Mouse (Mus musculus) WW6 (cell line): ENCODE results near the gene Actb.

Experiments
- DNase-seq: peaks from one replicate; pipeline ENCODE4 v3.0.0-alpha.2; 2013; ENCODE audit warnings: low read depth, low spot score

Gene Actb

DNA sequence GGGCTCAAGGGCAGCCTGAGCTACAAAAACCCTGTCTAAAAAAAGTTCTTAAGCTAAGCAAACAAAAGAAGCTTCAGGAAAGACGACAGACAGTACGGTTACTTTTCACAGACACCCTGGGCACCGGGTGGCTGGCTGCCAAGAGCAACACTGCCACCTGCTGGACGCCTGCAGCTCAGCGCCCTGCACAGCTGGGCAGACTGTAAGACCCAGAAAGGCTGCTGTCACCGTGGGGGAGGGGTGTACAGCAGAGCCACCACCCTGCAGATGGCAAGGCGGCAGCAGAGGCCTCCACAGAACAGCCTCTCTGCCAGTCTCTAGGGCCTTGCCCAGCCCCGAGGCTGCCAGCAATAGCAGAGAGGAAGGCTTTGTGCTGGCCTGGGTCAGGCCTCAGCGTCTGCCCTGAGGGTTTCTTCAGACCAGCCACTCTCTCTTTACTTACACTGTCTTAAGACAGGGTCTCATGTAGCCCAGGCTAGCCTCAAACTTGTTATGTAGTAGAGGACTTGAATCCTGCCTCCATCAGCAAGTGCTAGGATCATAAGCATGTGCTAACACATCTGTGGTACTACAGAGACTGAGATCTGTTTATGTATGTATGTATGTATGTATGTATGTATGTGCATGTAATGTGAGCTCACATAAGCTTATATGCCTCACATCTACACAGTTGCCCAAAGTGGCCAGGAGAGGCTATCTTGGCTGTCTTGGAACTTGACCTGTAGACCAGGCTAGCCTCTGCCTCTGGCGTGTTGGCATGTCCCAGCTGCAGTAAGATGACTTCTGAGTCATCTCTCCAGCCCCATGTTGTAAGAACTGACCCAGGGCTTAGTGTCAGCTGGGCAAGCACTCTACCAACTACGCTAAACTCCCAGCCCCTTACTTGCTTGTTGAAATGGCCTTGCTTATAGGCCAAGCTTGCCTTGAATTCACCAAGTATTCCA is 28.9 kb downstream of the Actb start:
- DNase-seq = no peak

DNA sequence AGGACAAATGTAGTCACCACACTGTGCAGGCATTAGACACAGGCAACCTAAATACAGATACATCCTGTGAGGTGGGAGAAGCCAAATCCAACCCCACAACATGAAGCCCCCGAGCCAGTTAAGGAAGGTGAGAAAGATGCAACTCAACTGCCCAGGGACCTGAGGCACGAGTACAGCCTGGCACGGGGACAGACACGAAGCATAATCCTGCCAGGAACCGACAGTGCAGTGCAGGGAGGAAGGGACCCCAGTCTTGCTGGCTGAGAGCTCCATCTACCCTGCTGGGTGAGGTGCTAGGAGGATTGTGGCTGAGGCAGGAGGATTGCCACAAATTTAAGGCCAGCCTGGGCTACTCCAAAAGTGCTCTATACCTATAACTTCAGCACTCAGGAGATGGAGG is 29.7 kb downstream of the Actb start:
- no peak for DNase-seq

DNA sequence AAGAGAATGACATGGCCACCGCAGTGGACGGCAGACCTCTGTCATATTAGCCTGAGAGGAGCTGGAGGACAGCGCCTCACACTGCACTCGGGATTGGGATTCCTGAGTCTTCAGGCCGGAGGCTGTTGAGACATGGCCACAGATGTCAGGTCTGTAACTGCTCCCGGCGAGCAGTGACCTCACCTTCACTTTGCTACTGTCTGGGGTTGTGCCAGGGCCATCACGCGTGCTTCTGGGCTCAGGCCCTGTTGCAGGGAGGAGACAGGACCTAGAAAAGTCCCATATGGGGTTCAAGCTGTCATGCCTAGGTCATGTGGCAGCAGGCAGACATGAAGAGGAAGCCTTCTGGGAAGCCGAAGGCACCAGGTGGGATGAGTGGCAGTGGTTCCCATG is 31.0 kb downstream of the Actb start:
- no peak for DNase-seq

DNA sequence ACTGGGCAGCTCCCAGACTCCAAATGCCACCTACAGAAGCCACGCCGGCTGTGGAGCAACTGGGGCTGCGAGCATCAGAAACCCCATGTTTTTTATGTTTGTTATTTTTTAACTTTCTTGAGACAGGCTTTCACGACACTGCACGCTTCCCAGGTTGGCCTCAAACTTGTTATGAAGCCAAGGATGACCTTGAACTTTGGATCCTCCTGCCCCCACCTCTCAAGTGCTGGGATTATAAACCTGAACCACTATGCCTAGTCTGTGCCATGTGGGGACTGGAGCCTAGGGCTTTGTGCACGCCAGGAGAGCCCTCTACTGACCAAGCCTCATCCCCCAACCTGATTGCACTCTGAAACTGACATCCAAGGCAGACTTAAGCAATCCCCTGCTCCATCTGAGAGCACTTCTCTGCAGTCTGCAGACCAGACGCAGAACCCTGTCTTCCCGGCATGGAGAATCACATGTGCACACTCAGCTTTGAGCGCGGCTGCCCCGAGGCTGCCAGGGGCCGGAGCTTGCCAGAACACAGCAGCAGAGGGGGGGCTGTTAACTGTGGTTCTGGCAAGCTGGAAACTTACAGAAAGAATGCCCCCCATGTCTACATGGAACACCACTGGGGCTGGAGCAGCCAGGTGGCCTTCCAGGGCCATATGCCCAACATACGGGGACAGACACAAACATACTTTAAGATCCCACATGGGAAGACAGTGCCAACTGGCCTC is 31.6 kb downstream of the Actb start:
- DNase-seq = no peak

DNA sequence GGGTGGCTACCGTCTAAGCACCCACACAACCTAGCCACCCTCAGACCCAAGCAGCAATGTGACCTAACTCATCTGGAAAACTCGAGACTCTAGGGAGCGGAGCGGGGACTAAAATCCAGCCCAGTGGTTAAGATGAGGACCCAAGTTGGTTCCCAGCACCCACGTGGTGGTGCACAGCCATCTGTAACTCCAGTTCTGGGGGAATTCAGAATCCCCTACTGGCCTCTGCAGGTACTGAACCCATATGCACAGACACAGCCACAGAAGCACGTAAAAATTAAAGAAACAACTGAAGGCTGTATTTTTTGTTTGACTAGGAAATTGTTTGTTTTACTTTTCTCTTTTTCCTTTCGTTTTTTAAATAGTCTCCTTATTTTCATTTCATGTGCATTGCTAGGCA is 32.8 kb downstream of the Actb start:
- DNase-seq = no peak

DNA sequence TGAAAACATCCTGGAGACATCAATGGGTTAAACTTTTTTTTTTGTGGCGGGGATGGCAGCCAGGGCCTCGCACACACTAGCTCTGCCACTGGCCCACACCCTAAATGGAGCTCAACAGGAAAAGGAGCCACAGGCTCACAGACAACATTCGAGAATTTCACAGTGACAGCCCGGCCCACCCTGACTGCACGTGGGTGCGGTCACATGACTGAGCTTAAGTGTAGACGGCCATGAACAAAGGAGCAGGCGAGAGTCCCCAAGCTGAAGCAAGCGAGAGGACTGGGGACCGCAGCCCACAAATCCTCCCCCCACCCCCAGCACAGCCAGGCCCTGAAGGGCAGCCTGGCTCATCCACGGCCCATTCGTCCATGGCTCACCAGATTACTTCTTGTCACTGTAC is 34.8 kb downstream of the Actb start:
- no peak for DNase-seq

DNA sequence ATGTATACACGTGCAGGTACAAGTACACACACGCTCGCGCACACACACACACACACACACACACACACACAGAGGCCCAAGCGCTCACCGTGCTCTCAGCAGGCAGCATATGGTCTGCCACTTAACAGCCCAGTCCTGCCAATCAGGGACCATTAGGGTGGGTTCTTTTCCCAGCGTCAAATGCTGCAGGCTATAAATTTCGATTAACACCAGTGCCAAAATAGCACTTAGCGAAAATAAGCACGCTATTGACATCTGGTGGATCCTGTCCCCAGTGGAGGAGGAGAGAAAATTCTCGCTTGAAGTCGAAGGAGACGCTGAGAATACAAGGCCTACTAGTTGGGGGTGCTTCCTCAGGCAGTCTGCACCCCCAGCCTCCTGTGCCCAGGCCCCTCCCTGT is 37.1 kb downstream of the Actb start:
- DNase-seq = no peak

DNA sequence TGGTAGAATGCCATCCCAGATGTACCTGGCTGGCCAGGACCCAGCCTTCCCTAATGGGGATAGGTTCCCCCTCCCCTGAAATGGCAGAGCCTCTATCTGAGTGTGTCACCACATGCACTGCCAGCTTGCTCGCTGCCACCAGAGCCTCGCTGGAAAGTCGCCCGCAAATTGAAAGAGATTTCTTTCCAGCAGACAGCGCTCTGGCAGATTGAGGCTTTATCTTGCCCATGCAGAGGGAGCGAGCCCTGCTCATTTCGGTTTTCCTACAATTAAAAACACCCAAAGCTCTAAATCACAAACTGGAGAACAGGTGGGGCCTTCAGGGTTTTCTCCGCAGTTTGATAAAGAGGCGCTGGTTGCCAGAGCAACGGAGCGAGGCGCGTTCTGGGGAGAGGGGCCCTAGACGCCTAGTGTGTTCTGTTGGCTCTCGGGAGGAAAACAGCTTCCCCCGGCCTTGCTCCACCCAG is 48.8 kb downstream of the Actb start:
- DNase-seq = no peak

DNA sequence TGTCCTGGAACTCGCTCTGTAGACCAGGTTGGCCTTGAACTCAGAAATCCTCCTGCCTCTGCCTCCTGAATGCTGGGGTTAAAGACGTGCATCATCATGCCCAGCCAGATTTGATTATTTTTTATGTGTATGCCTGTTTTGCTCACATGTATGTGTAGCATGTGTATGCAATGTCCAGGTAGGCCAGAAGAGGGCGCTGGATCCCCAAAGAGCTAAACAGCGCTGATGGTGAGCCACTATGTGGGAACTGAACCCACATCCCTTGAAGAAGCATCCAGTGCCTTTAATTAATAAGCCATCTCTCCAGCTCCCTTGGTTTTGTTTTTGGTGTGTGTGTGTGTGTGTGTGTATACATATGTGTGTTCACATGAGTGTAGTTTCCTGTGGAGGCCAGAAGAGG is 50.1 kb downstream of the Actb start:
- DNase-seq = no peak

DNA sequence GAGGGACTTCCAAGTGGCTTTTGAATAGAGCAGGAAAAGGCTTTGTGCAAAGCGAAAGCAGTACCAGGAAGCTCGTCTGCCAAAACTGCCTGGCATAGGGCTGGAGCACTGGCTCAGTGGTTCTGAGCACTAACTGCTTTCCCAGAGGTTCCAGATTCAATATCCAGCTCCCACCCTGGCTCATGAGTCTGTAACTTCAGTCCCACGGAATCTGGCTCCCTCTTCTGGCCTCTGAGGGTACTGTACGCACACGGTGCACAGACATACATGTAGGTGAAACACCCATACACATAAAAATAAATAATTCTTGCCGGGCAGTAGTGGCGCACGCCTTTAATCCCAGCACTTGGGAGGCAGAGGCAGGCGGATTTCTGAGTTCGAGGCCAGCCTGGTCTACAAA is 51.7 kb downstream of the Actb start:
- DNase-seq = peak; percentile 73

DNA sequence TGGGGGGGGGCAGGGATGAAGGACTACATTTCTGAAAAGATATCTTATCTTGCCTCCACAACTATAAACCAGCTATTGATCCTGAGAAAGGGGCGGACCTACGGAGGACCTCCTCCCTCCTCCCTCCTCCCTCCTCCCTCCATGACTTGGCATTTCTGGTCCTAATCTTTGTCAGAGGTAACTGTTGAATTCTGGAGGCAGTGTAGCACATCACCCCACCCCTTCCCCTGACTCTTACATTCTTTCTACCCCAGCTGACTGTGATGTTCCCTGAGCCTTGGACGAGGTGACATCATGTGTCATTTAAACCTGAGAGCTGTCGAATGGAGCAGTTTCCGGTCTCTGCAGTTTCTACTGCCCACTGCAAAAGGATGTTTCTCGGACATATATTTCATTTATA is 53.0 kb downstream of the Actb start:
- DNase-seq = no peak
